Mouse (Mus musculus) stomach, embryonic 15.5 days (tissue): ENCODE results near the gene Ltn1. TPM values are rescaled to one million over a fixed set of nuclear protein-coding genes. Genes with fewer than 3 reads are reported as not detected.

Source experiments
- ATAC-seq: fragments of 200-750 bp; cut with Nextera tagmentation; 2 replicates; pipeline ENCODE4 v1.8.0; 2017; ENCODE audit warnings: low read depth, moderate number of reproducible peaks, moderate TSS enrichment; ENCODE audit not compliant: insufficient read depth, low FRiP score
- H3K27ac ChIP-seq: fragments of 300-500 bp; sonication (generic); 2 replicates; pipeline ENCODE4 v1.5.1; 2015; ENCODE audit warnings: mild to moderate bottlenecking, inconsistent platforms
- H3K27me3 ChIP-seq: fragments of 300-500 bp; sonication (generic); replicated peaks from 2 replicates; pipeline ENCODE4 v1.6.1; 2015; ENCODE audit warnings: inconsistent platforms
- H3K36me3 ChIP-seq: fragments of 300-500 bp; sonication (generic); 2 replicates; pipeline ENCODE4 v1.6.1; 2015; ENCODE audit warnings: inconsistent platforms
- H3K4me1 ChIP-seq: fragments of 300-500 bp; sonication (generic); 2 replicates; pipeline ENCODE4 v1.6.1; 2015; ENCODE audit warnings: inconsistent platforms
- H3K4me2 ChIP-seq: fragments of 300-500 bp; sonication (generic); 2 replicates; pipeline ENCODE4 v1.6.1; 2015; ENCODE audit warnings: mild to moderate bottlenecking, inconsistent platforms
- H3K4me3 ChIP-seq: fragments of 300-500 bp; sonication (generic); replicated peaks from 2 replicates; pipeline ENCODE4 v1.5.1; 2015; ENCODE audit warnings: inconsistent platforms
- H3K9ac ChIP-seq: fragments of 300-500 bp; sonication (generic); 2 replicates; pipeline ENCODE4 v1.6.1; 2015; ENCODE audit warnings: inconsistent platforms
- H3K9me3 ChIP-seq: fragments of 300-500 bp; sonication (generic); 2 replicates; pipeline ENCODE4 v1.6.1; 2016; ENCODE audit warnings: inconsistent platforms
- WGBS: fragments of 180-500 bp; shearing (Covaris S2); methylation state at CpG from one replicate; pipeline ENCODE4 v1.1.7; 2015; 5-methylcytosine and 5-hydroxymethylcytosine counted together
- polyA plus RNA-seq: library from polyadenylated mRNA; unstranded; fragments of >200 nt; fragmentation: Nextera tagmentation; extraction: Ambion mirVana; gene quantifications from 2 replicates; pipeline ENCODE4 v1.2.1, GENCODE M21; 2015

Gene Ltn1
- polyA plus RNA-seq, 1 experiment from 2014 or later = 23.2 TPM

DNA sequence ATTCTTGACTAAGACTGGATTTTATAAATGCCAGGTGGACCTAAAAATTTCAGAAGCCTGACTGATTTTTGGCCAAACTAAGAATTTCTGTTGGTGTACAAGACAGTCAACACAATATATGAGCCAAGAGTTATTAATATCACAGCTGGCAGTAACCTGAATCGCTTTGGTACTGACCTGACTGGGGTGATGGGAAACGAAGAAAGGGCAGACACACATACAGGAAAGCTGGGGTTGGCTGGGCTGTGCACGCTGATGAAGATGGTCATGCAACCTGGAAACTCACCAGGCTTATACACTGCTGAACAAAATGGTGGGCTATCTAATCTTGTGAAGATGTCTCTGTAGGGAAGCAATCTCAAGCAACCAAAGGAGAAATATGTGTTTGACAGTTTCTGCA, 102.4 kb downstream of the Ltn1 start:
- WGBS = 76% methylated on average over 3 of the region's 3 CpGs
- no peaks in the 10 kb centered on the region for H3K9me3 ChIP-seq
- no peak for ATAC-seq
- H3K27me3 ChIP-seq = no peaks in the 10 kb centered on the region
- no peak overlapping the region for H3K4me2 ChIP-seq
- H3K27ac ChIP-seq = no peak overlapping the region
- no peaks in the 10 kb centered on the region for H3K36me3 ChIP-seq
- no peak overlapping the region for H3K9ac ChIP-seq
- H3K4me3 ChIP-seq = no peak overlapping the region
- H3K4me1 ChIP-seq = no peaks in the 10 kb centered on the region

Other genes with a start within 250 kb of the Ltn1 start
- 22.2 and 24.8 TPM in 2 replicates for gene N6amt1, start 78.4 kb downstream of the Ltn1 start, polyA plus RNA-seq
- 10.4 and 13.4 TPM in 2 replicates for gene Rwdd2b, start 8.0 kb upstream of the Ltn1 start, polyA plus RNA-seq
- 41.7 and 42.2 TPM in 2 replicates for gene Usp16, start 22.1 kb upstream of the Ltn1 start, polyA plus RNA-seq
- gene Cct8, start 63.3 kb upstream of the Ltn1 start, polyA plus RNA-seq = 389 and 416 TPM in 2 replicates
- 0.73 and 0.94 TPM in 2 replicates for gene Map3k7cl, start 120.7 kb upstream of the Ltn1 start, polyA plus RNA-seq